Mouse (Mus musculus) hematopoietic multipotent progenitor cell, adult 10-12 weeks (in vitro differentiated cells): ENCODE measurements around the gene Abhd16a. TPM values are rescaled to one million over a fixed set of nuclear protein-coding genes. Genes with fewer than 3 reads are reported as not detected.

ENCODE experiments used
- polyA plus RNA-seq: library from polyadenylated mRNA; stranded (reverse); fragments of >175 nt; gene quantifications from 2 replicates; pipeline ENCODE4 v1.2.3, GENCODE M21; 2012; ENCODE audit warnings: low replicate concordance

The Abhd16a gene
- polyA plus RNA-seq, 1 experiment, result 115 TPM

GRCm38 (mm10) chr17:35134801-35135590, 45.9 kb downstream of the Abhd16a start, which contains the start of gene Bag6:
TSS of gene Bag6 (plus strand) at chr17:35135178.

Other genes with a start within 250 kb of the Abhd16a start
- 73.9 and 94.6 TPM in 2 replicates for gene Skiv2l, start 239.1 kb upstream of the Abhd16a start, polyA plus RNA-seq
- gene Nelfe, start 238.9 kb upstream of the Abhd16a start, polyA plus RNA-seq, result 110 and 113 TPM in 2 replicates
- 0.42 and 1.0 TPM in 2 replicates for gene Cfb, start 226.7 kb upstream of the Abhd16a start, polyA plus RNA-seq
- 12.3 and 13.4 TPM in 2 replicates for gene Zbtb12, start 209.8 kb upstream of the Abhd16a start, polyA plus RNA-seq
- gene Gm20547, start 207.2 kb upstream of the Abhd16a start, polyA plus RNA-seq, result 0.10 TPM in 1 of 2 replicates, not detected in the other
- 1.6 and 6.5 TPM in 2 replicates for gene C2, start 191.0 kb upstream of the Abhd16a start, polyA plus RNA-seq
- 299 and 719 TPM in 2 replicates for gene Ehmt2, start 190.8 kb upstream of the Abhd16a start, polyA plus RNA-seq
- gene Slc44a4, start 174.8 kb upstream of the Abhd16a start, polyA plus RNA-seq, result not detected in 2 replicates
- 46.6 and 61.8 TPM in 2 replicates for gene Neu1, start 158.0 kb upstream of the Abhd16a start, polyA plus RNA-seq
- 3.0 and 6.4 TPM in 2 replicates for gene Hspa1b, start 130.0 kb upstream of the Abhd16a start, polyA plus RNA-seq
- not detected in 2 replicates for gene Gm20481, start 119.4 kb upstream of the Abhd16a start, polyA plus RNA-seq
- gene Hspa1a, start 117.1 kb upstream of the Abhd16a start, polyA plus RNA-seq, result 0.68 and 2.2 TPM in 2 replicates
- gene Hspa1l, start 116.6 kb upstream of the Abhd16a start, polyA plus RNA-seq, result not detected in 2 replicates
- 51.7 and 75.3 TPM in 2 replicates for gene Lsm2, start 107.4 kb upstream of the Abhd16a start, polyA plus RNA-seq
- gene Vars, start 88.3 kb upstream of the Abhd16a start, polyA plus RNA-seq, result 768 and 1,214 TPM in 2 replicates
- 0.51 and 1.3 TPM in 2 replicates for gene Vwa7, start 72.7 kb upstream of the Abhd16a start, polyA plus RNA-seq
- 93.8 and 249 TPM in 2 replicates for gene Sapcd1, start 61.2 kb upstream of the Abhd16a start, polyA plus RNA-seq
- 54.6 and 127 TPM in 2 replicates for gene Msh5, start 42.5 kb upstream of the Abhd16a start, polyA plus RNA-seq
- 161 and 172 TPM in 2 replicates for gene Clic1, start 39.3 kb upstream of the Abhd16a start, polyA plus RNA-seq
- gene Ddah2, start 30.2 kb upstream of the Abhd16a start, polyA plus RNA-seq, result 6.4 and 6.5 TPM in 2 replicates
- 0.17 TPM in 1 of 2 replicates, not detected in the other for gene Ly6g6c, start 23.9 kb upstream of the Abhd16a start, polyA plus RNA-seq
- 0.16 and 0.42 TPM in 2 replicates for gene Mpig6b, start 23.1 kb upstream of the Abhd16a start, polyA plus RNA-seq
- not detected in 2 replicates for gene Ly6g6e, start 12.4 kb upstream of the Abhd16a start, polyA plus RNA-seq
- gene Ly6g6d, start 11.2 kb upstream of the Abhd16a start, polyA plus RNA-seq, result not detected in 2 replicates
- gene Ly6g6f, start 3.7 kb upstream of the Abhd16a start, polyA plus RNA-seq, result not detected in 2 replicates
- gene Ly6g5c, start 19.0 kb downstream of the Abhd16a start, polyA plus RNA-seq, result not detected in 2 replicates
- 0.24 and 0.66 TPM in 2 replicates for gene Ly6g5b, start 26.2 kb downstream of the Abhd16a start, polyA plus RNA-seq
- 76.2 and 161 TPM in 2 replicates for gene Gpank1, start 32.2 kb downstream of the Abhd16a start, polyA plus RNA-seq
- 50.0 and 73.9 TPM in 2 replicates for gene Csnk2b, start 32.8 kb downstream of the Abhd16a start, polyA plus RNA-seq
- gene D17H6S53E, start 37.1 kb downstream of the Abhd16a start, polyA plus RNA-seq, result 21.2 and 21.9 TPM in 2 replicates
- gene Apom, start 42.8 kb downstream of the Abhd16a start, polyA plus RNA-seq, result 0.18 and 0.28 TPM in 2 replicates
- 414 and 841 TPM in 2 replicates for gene Bag6, start 45.9 kb downstream of the Abhd16a start, polyA plus RNA-seq
- 1,121 and 1,280 TPM in 2 replicates for gene Prrc2a, start 75.6 kb downstream of the Abhd16a start, polyA plus RNA-seq
- 7.8 and 19.1 TPM in 2 replicates for gene Aif1, start 86.8 kb downstream of the Abhd16a start, polyA plus RNA-seq
- 28.4 and 125 TPM in 2 replicates for gene Lst1, start 99.2 kb downstream of the Abhd16a start, polyA plus RNA-seq
- gene Ltb, start 105.2 kb downstream of the Abhd16a start, polyA plus RNA-seq, result 883 and 1,534 TPM in 2 replicates
- gene Tnf, start 112.7 kb downstream of the Abhd16a start, polyA plus RNA-seq, result 8.2 and 10.3 TPM in 2 replicates
- gene Lta, start 116.1 kb downstream of the Abhd16a start, polyA plus RNA-seq, result 20.2 and 29.6 TPM in 2 replicates
- gene Gm16181, start 131.6 kb downstream of the Abhd16a start, polyA plus RNA-seq, result not detected in 2 replicates
- 2.8 and 6.8 TPM in 2 replicates for gene Atp6v1g2, start 144.4 kb downstream of the Abhd16a start, polyA plus RNA-seq
- gene Nfkbil1, start 146.5 kb downstream of the Abhd16a start, polyA plus RNA-seq, result 35.2 and 66.9 TPM in 2 replicates
- gene Ddx39b, start 152.5 kb downstream of the Abhd16a start, polyA plus RNA-seq, result 174 and 194 TPM in 2 replicates
- 496 and 1,202 TPM in 2 replicates for gene H2-D1, start 173.5 kb downstream of the Abhd16a start, polyA plus RNA-seq
- 21.1 and 21.9 TPM in 2 replicates for gene H2-Q1, start 231.1 kb downstream of the Abhd16a start, polyA plus RNA-seq